Mouse (Mus musculus): ENCODE measurements around the gene Sf3b3.
A peak's percentile ranks its signal among the peaks of the same experiment; 100 is the strongest.

Sf3b3 gene

DNA sequence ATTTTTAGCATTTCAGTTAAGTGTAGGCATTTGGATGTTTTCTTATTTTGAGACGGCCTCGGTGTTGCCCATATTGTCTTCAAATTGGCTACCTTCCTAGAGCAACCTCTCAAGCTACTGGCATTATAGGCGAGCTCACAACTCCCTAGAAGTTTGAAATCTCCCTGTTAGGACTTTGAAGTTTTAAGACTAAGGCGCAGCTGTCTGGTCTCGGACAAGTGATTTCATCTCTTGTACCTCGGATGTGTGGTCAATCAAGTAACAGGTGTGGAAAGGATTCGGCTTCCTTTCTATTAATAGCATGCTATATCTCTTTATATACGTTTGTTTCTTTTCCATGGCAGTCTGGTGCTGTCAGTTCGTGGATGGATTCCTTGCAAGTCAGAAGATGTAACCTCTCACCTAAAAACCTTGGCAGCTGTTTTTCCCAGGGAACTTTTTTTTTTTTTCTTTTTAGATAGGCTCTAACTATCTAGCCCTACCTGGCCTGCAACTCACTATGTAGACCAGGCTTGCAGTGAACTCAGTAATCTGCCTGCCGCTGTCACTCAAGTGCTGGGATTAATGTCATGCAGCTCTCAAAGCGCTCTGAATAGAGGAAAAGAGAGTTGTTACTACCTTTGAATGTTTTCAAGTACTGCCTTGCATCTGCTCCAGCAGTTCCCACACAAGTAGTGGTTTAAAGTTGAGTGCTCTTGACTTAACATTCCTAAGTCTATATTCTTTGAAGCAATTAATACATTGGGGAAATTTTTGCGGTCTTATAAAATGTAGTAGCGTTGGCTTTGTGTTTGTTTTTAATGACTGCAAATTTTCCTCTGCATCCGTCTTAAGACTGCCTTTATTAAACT lies 1.3 kb upstream of the Sf3b3 start:
- DNase-seq (ENCODE audit: low spot score): no peak

DNA sequence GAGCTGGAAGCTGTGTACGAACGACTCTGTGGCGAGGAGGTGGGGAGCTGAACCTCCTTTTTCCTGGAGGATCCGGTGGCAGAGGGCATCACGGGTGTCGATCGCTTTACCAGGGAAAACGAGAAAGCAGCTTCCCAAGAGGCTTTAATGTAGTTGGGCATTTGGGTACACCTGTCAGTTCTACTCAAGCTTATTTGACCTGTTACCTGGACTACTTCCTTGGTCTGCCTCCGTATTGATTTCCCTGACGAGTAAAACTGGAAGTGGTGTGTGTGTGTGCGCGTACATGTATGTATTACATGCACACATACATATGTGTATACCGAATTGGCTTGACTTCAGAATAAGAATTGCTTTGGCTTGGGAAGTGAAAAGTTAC lies 573 bp upstream of the Sf3b3 start:
- DNase-seq (ENCODE audit: low spot score): no peak

DNA sequence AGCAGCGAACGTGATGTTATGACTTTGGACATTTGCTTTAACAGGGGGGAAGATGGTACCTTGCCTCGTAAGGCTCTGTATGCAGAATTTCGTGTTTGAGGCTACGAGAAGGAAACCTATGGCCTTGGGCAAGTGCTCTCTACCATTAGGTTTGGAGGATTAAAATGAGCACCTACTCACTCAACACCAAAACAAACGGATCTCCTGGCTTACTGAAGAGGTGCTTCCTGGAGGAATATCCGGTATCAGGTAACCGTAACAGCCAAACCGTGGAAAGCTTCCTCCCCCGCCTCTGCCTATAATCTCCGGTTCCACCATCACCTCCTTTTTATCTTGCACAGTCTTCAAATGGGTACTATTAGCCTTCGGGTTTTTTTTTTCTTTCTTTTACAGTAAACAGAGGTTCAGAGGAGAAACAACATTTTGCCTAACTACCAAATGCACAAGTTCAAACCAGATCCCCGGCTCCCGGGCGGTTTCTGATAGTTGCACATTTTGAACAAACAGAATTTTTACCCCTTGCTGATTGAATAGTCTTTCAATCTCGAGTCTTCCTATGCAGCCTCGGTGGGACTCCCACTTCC lies 674 bp downstream of the Sf3b3 start:
- DNase-seq (ENCODE audit: low spot score): peak; percentile 30

DNA sequence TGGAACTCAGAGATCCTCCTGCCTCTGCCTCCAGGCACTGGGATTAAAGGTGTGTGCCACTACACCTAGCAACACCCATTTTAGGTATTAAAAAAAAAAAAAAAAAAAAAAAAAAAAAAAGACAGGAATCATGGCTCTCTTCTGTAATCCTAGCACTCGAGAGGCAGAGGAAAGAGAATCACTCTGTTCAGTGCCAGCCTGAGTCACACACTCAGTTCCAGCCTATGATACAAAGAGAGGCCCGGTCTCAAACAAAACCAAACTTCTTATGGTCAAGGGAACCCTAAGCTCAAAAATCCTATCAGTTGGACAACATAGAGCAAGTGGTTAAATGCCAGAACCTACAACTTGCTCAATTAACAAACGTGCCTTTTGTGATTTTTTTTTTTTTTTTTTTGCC lies 1.6 kb downstream of the Sf3b3 start:
- DNase-seq (ENCODE audit: low spot score): no peak

DNA sequence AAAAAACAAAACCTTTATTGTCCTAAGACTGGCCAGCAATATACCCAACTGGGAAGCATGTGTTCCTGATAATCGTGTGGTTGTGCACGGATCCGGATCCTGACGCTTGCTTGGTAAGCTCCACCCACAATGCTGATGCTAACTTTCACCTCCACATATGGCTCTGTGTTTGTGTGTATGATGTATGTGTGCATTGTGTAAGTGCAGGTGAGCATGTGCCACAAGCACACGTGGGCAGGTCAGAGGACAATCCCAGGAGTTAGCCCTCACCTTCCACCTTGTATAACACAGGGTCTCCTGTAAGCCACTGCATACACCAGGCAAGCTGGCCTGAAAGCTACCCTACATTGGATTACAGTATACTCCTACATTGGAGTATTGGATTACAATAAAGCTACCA lies 3.4 kb downstream of the Sf3b3 start:
- DNase-seq (ENCODE audit: low spot score): no peak

DNA sequence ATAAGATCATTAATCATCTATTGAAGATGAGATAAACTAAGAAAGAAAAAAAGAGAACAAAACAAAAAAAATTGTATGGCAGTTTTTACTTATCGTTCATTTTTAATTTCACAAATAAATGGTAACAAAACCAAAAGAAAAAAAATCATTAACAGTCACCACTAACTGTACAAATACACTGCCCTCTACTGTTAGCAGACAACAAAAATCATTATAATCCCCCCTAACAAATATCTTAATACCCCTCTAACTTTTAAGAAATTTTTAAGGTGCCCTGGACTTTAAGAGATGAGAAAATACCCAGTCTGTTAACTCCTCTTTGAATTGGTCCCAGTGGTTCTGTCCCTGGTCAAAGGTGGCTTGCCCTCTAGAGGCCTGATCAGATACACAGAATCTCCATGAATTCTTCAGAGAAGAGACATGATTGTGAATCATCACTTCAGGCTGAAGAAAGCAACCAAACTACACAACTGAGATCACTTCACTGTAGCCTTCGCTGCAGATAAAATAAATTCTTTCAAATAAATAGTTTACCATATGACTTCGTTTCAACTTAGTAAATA lies 4.5 kb downstream of the Sf3b3 start:
- DNase-seq (ENCODE audit: low spot score): peak; percentile 50

DNA sequence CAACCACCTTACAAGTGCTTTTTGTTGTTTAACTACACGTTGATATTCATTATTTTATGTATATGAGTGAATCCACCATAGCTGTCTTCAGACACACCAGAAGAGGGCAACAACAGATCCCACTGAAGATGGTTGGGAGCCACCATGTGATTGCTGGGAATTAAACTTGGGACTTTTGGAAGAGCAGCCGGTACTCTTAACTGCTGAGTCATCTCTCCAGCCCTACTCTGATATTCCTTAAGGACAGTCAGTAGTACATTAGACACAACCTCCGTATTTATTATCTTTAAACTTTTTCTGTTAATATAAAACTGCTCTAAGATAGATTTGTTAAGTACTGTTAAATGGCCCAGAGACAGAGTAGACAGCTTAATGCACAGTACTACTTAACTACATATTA lies 14.6 kb downstream of the Sf3b3 start:
- no peak for DNase-seq (ENCODE audit: low spot score)

DNA sequence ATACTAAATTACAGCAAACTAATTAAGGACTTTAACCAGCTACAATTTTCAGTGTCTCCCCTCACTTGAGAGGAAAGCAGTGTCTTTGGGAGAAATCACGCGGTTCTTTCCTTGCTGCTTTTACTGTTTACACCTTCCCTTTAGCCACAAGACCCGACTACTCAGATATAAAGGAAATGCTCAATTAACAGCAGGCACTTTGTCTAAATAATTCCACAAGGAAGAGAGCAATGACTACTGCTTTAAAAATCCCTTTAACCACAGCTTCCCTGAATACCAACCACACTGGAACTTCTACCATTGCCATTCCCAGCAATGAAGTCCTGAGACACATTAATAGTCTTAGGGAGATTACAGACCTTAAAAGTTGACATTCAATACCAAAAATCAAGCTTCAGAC lies 18.1 kb downstream of the Sf3b3 start:
- no peak for DNase-seq (ENCODE audit: low spot score)

DNA sequence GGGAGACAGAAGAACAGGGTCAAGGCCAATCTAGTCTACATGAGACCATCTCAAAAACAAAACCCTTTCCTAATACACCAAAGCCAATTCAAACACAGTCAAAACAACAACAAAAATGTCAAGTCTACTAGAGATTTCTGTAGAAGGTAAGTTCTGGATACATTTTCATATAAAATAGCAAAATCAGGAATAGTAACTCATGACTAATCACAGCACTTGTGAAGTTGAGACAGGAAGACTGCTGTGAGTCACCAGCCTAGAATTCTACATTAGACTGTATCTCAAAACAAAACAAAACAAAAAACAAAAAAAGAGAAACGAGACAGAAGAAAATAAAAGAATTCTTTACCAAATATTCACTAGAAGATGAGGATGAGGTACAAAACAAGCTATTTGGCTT lies 21.7 kb downstream of the Sf3b3 start:
- DNase-seq (ENCODE audit: low spot score): no peak

DNA sequence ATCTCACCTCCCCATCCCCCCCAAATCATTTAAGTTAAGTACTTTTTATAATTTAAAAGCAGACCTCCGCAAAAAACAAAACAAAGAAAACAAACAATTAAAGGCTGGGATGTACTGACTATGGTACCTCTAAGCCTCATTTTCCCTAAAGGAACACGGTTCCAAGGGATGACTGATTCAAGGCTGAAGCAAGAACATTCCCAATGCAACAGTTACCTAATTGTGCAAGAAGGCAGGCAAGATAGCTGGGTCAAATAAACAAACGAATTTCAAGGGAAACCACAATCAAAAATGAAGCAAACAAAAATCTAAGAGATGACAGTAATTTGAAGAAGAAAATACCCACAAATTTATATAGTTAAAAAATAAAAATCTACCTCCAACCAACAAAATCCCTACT lies 24.6 kb downstream of the Sf3b3 start:
- DNase-seq (ENCODE audit: low spot score): no peak

DNA sequence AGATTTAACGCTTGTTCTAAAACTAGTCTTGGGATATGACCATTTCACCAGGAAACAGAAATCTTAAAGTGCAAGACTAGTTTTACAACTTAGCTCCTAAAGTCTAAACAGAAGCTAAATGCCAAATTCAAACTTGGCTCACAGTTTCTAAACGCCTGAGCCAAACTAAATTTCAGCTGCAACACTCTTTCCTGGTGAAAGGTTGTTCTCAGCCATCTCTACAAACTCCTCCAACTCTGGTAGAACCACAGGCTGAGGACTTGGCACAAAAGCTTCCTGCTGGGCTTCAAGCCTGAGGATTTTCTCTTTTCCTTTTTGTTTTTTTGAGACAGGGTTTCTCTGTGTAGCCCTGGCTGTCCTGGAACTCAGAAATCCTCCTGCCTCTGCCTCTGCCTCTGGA lies 26.3 kb downstream of the Sf3b3 start:
- no peak for DNase-seq (ENCODE audit: low spot score)

DNA sequence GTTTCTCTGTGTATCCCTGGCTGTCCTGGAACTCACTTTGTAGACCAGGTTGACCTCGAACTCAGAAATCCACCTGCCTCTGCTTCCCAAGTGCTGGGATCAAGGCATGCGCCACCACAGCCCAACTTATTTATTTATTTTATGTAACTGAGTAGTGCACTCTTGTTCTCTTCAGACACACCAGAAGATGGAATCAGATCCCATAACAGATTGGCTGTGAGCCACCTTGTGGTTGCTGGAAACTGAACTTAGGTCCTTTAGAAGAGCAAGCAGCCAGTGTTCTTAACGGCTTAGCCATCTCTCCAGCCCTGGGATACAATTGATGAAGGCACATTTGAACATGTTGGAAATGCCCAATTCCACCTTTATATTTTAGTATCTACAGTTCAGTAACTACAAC lies 28.0 kb downstream of the Sf3b3 start:
- DNase-seq (ENCODE audit: low spot score): peak; percentile 66

DNA sequence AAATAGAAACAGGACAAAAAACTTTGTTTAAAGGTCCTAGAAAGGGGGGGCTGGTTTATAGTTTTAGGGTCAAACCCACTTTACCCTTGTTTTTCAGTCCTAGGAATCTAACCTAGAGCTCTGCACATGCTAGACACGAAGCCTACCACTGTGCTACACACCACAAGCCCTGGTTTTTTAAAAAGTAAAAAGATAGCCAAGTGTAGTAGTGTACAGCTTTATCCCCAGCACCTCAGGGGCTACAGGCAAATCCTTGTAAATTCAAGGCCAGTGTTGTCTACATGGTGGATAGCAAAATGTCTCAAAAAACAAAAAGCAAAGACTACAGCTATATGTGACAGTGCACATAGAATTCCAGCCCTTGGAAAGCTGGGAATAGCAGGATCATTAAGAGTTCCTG lies 29.6 kb downstream of the Sf3b3 start:
- no peak for DNase-seq (ENCODE audit: low spot score)

DNA sequence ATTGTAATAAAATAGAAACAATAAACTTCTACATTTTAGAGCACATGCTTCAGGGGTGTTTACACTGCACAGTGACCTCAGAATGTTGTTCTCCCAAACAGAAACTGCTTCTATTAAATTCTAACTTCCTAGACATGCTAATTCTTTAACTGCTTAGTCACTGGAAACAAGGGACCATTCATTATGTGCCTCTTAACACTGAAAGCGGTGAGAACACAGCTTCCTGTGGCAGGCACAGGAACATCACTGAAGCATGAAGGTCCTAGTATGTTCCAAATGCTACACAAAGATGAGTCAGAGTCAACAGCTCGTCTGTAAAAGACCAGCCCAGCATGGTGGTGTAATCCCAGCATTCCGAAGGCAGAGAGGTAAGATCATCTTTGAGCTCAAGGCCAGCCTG lies 31.3 kb downstream of the Sf3b3 start:
- peak; percentile 51 for DNase-seq (ENCODE audit: low spot score)

DNA sequence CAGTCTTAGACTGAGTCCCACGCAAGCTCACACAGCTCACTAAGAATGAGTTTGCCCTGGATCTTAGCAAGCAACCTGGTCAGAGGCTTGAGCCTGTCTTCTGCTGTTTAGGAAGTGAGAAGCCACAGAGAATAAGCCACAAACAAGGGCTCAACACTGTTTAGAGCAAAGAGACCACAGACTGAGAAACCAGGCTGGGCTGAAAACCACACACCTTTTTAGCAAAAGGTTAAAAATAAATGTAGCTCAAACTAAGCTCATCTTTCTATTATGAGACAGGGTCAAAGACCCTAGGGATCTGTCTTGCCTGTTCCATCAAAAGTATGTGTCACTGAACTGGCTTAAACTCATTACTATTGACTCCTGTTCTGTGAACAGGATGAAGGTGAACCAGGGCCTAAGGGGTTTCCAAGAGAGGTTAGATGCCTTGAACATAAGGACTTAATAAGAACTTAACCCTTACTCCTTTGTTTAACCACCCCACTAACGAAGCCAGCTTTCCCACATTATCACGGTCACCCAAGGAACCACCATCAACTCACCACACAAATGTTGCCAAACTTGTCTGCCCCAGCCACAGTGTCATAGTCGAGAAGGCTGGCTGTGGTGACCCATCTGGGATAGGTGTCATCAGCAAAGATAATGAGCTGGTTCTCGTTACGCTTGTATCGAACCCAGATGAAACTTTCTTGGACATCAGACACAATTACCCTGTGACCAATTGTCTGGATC lies 33.3 kb downstream of the Sf3b3 start:
- no peak for DNase-seq (ENCODE audit: low spot score)

DNA sequence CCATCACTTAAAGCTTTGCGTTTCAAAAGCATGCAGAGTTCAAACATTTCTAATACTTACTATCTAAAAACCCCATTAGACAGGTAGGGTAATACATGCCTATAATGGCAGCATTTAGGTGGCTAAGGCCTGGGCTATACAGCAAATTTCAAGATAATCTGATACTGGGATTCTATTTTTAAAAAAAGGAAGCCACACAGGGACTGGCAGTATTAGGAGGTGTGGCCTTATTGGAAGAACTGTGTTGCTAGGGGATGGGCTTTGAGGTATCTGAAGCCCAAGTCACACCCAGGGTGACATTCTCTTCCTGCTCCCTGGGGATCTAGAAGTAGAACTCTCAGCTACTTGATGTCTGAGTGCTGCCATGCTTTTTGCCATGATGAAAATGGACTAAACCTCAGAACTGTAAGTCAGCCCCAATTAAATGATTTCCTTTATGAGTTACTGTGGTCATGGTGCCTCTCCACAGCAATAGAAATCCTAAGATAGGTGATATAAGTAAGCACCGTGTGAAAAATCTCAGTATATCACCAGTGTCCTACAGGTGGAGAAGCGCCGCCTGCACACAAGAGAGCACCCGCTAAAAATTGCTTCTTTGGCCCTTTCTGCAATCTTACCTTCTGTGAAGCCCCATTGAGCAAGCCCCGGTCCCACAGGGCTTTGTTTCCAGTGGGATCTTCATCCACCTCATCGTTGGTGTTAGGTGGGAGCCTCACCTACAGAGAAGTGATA lies 34.1 kb downstream of the Sf3b3 start:
- no peak for DNase-seq (ENCODE audit: low spot score)

DNA sequence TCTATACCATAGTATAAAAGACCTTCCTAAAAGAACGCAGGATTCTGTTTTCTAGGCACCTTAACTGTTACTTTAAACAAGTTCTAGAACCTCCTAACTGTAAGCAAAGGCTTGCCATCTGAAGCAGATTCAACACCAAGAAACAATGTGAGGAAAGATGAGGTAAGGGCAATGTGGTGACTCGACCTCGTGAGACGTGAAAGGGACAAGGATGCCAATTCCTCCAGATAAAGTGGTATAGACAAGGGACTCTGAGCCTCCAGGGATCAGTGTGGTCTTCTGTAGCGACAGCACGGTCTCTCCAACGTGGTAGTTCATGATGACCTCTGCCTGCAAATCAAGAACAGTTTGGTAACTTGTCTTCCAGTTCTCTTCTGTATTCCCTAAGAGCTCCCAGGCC lies 34.8 kb downstream of the Sf3b3 start:
- no peak for DNase-seq (ENCODE audit: low spot score)

DNA sequence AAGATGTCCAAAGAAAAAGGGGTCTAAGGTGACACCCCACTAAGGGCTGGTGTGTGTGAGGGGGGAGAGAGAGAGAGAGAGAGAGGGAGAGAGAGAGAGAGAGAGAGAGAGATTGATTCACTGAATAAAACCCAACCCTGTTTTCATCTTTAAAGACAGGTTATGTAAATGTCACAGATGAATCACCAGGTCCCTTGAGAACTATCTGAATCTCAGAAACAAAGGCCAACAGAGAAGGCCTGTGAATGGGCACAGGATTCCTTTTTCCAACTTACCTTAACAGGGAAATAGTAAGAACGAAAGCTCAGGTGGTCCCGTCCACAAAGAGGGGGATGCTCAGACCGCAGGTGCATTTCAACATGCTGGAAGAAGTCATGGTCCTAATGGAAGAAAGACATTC lies 35.5 kb downstream of the Sf3b3 start:
- peak; percentile 34 for DNase-seq (ENCODE audit: low spot score)

DNA sequence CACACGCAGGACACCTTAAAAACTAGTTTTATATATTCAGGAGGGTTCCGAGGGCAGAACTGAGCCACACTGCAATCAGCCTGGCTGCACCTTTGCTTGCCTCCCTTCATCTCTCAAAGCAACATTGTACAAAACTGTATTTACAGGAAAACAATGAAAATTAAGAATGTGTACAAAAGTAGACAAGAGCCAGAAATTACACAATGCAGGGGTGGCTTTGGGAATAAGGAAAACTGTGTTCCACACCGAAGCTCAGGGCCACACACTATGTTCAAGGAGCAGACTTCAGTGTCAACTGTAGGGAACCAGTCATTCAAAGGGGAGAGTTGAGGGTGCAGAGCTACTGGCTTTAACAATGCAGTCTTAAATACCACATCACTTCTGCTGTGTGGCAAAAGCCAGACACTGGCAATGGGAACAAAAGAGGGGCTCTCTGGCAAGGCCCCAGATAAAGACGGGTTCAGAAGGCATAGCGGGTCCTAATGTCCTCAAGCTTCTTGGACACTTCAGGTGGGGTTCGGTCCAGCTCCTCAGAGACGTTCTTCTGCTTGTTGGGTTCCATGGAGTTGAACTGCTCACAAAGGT lies 36.0 kb downstream of the Sf3b3 start:
- DNase-seq (ENCODE audit: low spot score): no peak

DNA sequence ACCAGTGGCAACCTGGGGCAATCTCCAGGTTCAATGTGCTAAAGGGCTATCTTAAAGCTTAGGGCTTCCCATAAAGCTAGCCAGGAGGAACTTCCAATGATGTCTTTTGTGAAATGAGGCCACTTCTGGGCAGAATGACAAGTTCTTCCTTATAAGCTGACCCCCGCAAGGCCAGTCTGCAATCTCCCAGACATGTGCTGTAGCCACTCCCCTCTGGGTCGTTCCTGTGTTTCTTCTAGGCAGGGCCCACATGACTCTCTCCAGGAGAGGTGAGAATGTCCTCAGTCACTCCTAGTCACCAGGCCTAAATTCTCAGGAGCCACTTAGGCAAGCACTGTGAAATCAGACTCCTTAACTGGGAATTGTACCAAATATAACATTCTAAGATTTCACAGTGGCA lies 36.8 kb downstream of the Sf3b3 start:
- DNase-seq (ENCODE audit: low spot score): peak; percentile 25

DNA sequence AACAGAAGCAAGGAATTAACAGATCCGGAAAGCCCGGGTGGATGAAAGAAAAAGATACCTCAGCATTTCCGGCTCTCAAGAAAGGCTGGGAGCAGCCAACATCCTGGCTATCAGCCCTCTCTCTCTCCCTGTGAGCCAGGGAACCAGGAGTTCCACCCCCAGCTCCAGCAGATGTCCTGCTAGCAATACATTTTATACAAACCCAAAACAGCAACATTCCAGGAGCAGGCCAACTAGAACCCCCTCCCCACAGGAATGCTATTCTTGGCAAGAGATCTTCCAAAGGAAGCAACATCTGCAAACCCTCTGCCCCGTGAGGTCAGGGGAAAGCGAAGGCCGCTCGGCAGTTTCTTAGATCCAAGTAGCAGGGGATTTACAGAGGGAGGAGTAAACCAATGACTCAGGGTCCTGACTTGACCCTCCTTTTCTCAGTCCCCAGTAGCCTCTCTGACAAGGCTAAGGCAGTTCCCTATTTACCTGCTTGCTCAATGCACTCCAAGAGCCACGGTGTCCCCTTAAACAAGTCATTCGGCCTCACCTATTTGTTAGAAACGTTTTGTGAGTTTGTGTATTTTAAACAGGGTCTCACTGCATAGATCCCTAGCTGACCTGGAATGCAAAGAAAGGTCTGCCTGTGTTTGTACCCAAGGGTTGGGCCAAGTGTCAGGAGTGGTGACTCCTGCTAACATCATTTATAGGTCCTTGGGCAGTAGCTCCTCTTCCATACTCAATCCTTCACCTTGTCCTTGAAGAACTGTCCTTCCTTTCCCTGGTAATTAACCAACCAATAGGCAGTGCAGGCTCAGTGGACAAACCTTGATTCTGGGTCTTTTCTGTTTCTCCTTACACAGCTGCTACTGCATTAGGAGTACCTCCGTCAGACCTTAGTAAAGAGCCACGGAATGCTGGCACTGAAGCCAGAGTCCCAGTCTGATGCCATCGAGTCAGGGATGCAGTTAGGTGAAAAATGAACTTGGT lies 37.8 kb downstream of the Sf3b3 start:
- peak; percentile 37 for DNase-seq (ENCODE audit: low spot score)
